Mouse (Mus musculus): ENCODE data around the gene Nup93. TPM values are rescaled to one million over a fixed set of nuclear protein-coding genes. Genes with fewer than 3 reads are reported as not detected.

Nup93 gene
- polyA plus RNA-seq, 1 experiment from 2014 or later = 51.5 TPM

DNA sequence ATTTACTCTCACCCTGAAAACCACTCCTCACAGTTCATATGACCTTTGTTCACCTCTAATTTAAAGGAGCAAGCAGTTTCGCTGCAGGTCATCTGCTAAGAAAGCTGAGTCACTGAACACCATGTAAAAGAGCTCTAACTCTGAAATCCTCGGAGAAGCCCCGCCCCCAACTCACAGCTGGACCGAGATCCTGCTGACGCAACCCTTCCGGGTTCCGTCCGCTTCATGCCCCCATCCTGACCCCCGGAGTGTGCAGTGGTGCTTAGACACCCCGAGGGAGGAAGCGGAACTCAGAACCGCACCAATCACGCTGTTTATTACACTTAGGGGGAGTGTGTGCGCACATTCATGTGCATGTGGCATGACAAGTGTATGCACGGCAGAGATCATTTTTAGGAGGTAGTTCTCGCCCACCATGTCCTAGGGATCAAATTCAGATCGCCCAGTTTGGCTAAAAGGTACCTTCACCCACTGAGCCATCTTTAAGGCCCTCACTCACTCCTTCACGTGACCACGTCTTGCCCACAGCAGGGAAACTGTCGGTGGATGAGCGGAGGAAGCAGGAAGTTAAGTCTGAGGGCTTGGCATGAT is 23.2 kb upstream of the Nup93 start:
- H3K27me3 ChIP-seq (replicated peaks) = peaks cover 18% of the 10 kb centered on the region
- H3K4me2 ChIP-seq = peak overlapping the region; percentile 51
- no peak overlapping the region for H3K27ac ChIP-seq (replicated peaks)
- no peaks in the 10 kb centered on the region for H3K36me3 ChIP-seq
- peaks cover 23% of the 10 kb centered on the region for H3K4me1 ChIP-seq
- 21% methylated on average over 21 of the region's 21 CpGs for WGBS
- H3K9ac ChIP-seq (replicated peaks) = no peak overlapping the region
- H3K9me3 ChIP-seq (replicated peaks) = no peaks in the 10 kb centered on the region
- peak overlapping the region; percentile 30 for H3K4me3 ChIP-seq (replicated peaks)
- ATAC-seq (ENCODE audit: low FRiP score) = no peak

DNA sequence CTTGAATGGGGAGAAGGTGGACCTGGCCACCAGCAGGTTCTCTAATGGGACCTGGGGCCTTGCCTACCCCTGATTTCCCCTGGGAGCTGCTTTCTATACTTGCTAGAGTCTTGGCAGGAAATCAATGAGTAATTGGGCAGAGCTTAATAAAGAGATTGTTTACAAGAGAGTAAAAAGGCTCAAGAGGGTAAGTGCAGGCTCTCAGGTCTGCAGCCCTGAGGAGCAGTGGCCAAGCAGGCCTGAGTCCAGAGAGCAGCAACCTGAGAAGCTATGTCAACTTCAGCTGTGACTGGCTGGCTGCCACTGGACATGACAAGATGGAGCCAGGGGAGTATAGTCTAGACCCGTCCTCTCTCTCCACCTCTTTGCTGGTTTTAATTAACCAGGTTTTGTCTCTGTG is 21.4 kb upstream of the Nup93 start:
- H3K4me2 ChIP-seq = no peak overlapping the region
- WGBS = 75% methylated on average over 1 of the region's 1 CpGs
- H3K27ac ChIP-seq (replicated peaks) = no peak overlapping the region
- H3K4me3 ChIP-seq (replicated peaks) = no peak overlapping the region
- no peak overlapping the region for H3K9ac ChIP-seq (replicated peaks)
- no peak for ATAC-seq (ENCODE audit: low FRiP score)
- H3K27me3 ChIP-seq (replicated peaks) = peaks cover 2% of the 10 kb centered on the region; the same call in 1 of the 2 replicates
- no peaks in the 10 kb centered on the region for H3K9me3 ChIP-seq (replicated peaks)
- H3K4me1 ChIP-seq = peaks cover 7% of the 10 kb centered on the region
- no peaks in the 10 kb centered on the region for H3K36me3 ChIP-seq

DNA sequence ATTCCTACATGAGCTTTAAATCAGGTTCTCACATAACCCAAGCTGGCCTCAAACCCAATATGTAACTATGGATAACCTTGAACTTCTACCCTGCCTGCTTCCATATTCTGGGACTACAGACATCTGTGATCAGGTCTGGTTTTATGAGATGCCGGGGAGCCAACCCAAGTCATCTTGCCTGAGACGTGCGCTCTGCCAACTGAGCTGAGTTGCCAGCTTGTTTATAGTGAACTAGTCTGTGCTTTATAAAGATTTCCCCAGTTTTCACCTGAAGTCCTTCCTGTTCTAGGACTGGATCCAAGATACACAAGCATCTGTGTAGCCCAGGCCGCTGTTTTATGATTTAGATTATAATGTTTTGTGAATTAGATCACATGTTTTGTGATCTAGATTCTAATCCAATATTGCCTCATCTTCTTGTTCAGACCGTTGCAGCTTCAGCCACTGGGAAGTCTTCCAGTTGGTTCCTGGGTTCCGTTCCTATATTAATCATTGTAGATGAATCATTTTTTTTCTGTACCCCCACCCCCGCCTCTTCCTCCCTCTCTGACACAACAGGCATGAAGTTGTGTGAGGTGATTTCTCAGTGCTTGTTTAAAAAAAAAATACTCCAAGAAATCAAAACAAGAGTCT is 19.7 kb upstream of the Nup93 start:
- peaks cover 7% of the 10 kb centered on the region for H3K4me1 ChIP-seq
- no peak for ATAC-seq (ENCODE audit: low FRiP score)
- no peak overlapping the region for H3K4me3 ChIP-seq (replicated peaks)
- no peak overlapping the region for H3K27ac ChIP-seq (replicated peaks)
- H3K27me3 ChIP-seq (replicated peaks) = 0 out of 2 replicates have a peak, but pooled peaks cover 2% of the 10 kb centered on the region
- H3K9ac ChIP-seq (replicated peaks) = no peak overlapping the region
- no peak overlapping the region for H3K4me2 ChIP-seq
- no peaks in the 10 kb centered on the region for H3K36me3 ChIP-seq
- WGBS = 86% methylated on average over 7 of the region's 7 CpGs
- H3K9me3 ChIP-seq (replicated peaks) = no peaks in the 10 kb centered on the region

DNA sequence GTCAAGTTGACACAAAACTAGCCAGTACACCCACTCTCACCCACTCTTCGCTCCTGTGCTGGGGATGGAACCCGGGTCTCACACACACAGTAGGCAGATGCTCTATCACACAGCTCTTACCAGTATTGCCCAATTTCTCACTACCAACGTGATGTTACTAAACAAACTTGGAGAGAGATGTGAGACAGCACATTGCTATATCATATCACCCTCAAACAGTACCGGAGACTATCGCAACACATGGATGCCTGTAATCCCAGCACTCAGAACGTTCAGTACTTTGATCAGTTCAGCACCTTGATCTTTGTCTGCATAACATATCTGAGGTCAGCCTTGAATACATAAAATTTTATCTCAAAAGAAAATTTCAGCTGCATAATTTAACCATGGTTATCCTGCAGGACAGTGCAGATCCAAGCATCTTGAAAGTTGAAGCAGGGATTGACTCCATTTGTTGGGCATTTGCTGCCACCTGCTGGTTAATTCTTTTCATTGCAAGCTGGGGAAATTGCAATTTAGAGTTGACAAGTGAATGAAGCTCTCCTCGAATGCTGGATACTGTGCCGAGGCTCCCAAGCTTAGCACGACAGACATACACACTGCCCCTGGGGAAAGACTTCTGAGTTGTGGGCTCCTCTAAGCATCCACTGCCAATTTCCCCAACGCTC is 15.0 kb upstream of the Nup93 start:
- ATAC-seq (ENCODE audit: low FRiP score) = no peak; the same call in 1 of the 2 replicates
- H3K9ac ChIP-seq (replicated peaks) = no peak overlapping the region
- no peak overlapping the region for H3K27ac ChIP-seq (replicated peaks)
- H3K4me3 ChIP-seq (replicated peaks) = no peak overlapping the region
- H3K36me3 ChIP-seq = no peaks in the 10 kb centered on the region
- H3K9me3 ChIP-seq (replicated peaks) = no peaks in the 10 kb centered on the region
- H3K4me2 ChIP-seq = no peak overlapping the region; the same call in 1 of the 2 replicates
- H3K4me1 ChIP-seq = no peaks in the 10 kb centered on the region
- H3K27me3 ChIP-seq (replicated peaks) = no peaks in the 10 kb centered on the region
- 43% methylated on average over 10 of the region's 10 CpGs for WGBS

DNA sequence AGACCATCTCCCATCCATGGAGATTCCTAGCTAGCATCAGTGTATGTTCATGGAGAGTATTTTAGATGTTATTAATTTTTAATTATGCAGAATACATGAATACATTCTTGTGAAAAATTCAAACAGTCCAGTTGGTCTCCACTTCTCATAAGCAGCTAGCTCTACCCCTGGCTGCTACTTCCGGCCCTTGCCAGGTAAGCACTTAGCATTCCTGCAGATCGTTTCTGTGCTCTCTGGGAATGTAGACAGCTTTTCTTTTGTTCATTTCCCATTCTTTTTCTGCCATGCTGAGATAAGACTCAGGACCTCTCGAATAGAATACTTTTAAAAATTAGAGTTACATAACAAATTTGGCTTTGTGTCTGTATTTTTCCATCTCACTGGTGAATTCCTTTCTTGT is 10.3 kb upstream of the Nup93 start:
- H3K27me3 ChIP-seq (replicated peaks) = no peaks in the 10 kb centered on the region
- H3K27ac ChIP-seq (replicated peaks) = no peak overlapping the region
- ATAC-seq (ENCODE audit: low FRiP score) = no peak
- WGBS = 70% methylated on average over 3 of the region's 3 CpGs
- H3K4me2 ChIP-seq = no peak overlapping the region
- H3K4me3 ChIP-seq (replicated peaks) = no peak overlapping the region
- no peaks in the 10 kb centered on the region for H3K36me3 ChIP-seq
- no peak overlapping the region for H3K9ac ChIP-seq (replicated peaks)
- 0 out of 2 replicates have a peak, but pooled peaks cover 4% of the 10 kb centered on the region for H3K4me1 ChIP-seq
- no peaks in the 10 kb centered on the region for H3K9me3 ChIP-seq (replicated peaks)

DNA sequence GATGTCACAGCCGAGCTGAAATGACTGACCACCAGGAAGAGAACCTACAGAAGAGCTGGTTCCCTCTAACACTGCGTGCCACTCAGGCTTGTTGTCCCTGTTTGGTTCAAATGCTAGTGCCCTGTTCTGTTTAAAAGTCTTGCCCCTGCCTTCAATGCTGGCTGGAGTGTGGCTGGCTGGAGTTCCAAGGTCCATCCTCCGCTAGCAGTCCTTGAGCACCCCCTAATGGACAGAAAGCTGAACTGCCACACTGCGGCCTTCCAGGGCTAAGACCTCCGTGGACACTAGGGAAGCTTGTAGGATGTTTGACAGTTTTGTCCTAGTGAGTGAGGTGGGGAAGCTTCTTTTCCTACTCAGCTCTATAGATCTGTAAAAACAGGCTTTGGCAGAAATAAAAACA is 8.6 kb upstream of the Nup93 start:
- H3K4me3 ChIP-seq (replicated peaks) = no peak overlapping the region
- H3K27ac ChIP-seq (replicated peaks) = no peak overlapping the region
- ATAC-seq (ENCODE audit: low FRiP score) = peak; percentile 70; the same call in 1 of the 2 replicates
- H3K36me3 ChIP-seq = no peaks in the 10 kb centered on the region
- 0 out of 2 replicates have a peak, but pooled peaks cover 4% of the 10 kb centered on the region for H3K4me1 ChIP-seq
- no peak overlapping the region for H3K9ac ChIP-seq (replicated peaks)
- H3K9me3 ChIP-seq (replicated peaks) = no peaks in the 10 kb centered on the region
- 0 out of 2 replicates have a peak, but pooled peaks cover 3% of the 10 kb centered on the region for H3K27me3 ChIP-seq (replicated peaks)
- H3K4me2 ChIP-seq = no peak overlapping the region
- 17% methylated on average over 5 of the region's 5 CpGs for WGBS

DNA sequence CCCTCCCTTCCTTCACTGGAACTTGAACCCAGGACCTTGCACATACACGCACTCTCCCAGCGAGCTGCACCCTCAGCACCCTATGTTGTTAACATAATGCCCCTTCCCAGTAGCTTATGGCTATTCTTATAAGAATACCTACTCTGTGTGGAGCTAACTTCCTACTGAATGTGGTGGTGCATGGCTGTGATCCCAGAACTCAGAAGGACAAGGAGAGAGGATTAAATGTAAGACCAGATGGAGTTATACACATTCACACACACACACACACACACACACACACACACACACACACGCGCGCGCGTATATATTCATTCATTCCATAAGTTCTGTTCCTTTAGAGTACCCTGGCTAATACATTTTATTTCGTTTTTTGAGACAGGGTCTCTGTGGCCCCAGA is 8.1 kb upstream of the Nup93 start:
- no peaks in the 10 kb centered on the region for H3K36me3 ChIP-seq
- no peak for ATAC-seq (ENCODE audit: low FRiP score)
- H3K4me2 ChIP-seq = no peak overlapping the region
- WGBS = 82% methylated on average over 8 of the region's 8 CpGs
- H3K9me3 ChIP-seq (replicated peaks) = no peaks in the 10 kb centered on the region
- no peak overlapping the region for H3K27ac ChIP-seq (replicated peaks)
- H3K4me3 ChIP-seq (replicated peaks) = no peak overlapping the region
- H3K27me3 ChIP-seq (replicated peaks) = 0 out of 2 replicates have a peak, but pooled peaks cover 3% of the 10 kb centered on the region
- H3K9ac ChIP-seq (replicated peaks) = no peak overlapping the region
- H3K4me1 ChIP-seq = 0 out of 2 replicates have a peak, but pooled peaks cover 4% of the 10 kb centered on the region

DNA sequence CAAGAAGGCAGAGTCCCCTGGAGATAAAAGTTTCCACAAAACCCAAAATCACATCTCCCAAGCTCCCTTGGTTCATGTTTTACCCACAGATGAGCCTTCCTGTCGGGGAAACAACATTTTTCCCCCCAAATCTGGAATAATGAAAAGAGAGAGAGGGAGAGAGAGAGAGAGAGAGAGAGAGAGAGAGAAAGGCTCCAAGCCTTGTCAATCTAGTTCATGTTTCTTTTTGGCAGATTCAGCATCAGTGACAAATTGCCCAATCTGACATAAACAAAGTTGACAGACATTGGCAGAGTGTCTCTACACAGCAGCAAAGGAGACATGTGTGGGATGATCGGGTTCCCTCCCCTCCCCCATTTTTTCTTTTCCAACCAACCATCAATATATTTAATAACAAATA is 6.9 kb upstream of the Nup93 start:
- Histone ChIP-seq H3K9me3 (replicated peaks) (no peaks in the 10 kb centered on the region), H3K4me3 (replicated peaks) (no peak overlapping the region), H3K36me3 (no peaks in the 10 kb centered on the region), H3K4me1 (0 out of 2 replicates have a peak, but pooled peaks cover 4% of the 10 kb centered on the region), H3K27ac (replicated peaks) (no peak overlapping the region), H3K9ac (replicated peaks) (no peak overlapping the region), H3K4me2 (no peak overlapping the region), H3K27me3 (replicated peaks) (0 out of 2 replicates have a peak, but pooled peaks cover 3% of the 10 kb centered on the region)
- ATAC-seq (ENCODE audit: low FRiP score) = no peak
- 76% methylated on average over 2 of the region's 2 CpGs for WGBS

DNA sequence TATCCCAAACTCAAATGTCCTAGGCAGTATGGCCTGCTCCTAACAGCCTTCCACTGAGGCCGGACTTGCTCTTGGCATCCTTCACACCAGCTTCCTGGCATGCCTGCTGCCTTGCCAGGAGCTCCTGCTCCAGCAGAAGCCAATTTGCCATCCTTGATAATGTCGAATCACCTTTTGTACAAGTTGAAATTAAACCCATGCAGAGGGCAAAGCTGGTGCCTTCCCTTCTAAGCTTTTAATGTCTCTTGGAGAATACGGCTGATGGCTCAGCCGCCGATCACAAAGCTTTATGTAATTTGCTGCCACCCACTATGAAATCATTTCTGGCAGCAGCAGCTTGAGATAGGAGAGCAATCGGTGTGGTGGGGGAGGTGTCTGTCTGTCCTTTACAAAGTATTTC is 4.7 kb upstream of the Nup93 start:
- no peak overlapping the region for H3K4me2 ChIP-seq
- no peaks in the 10 kb centered on the region for H3K36me3 ChIP-seq
- H3K27ac ChIP-seq (replicated peaks) = no peak overlapping the region
- no peak for ATAC-seq (ENCODE audit: low FRiP score)
- H3K9ac ChIP-seq (replicated peaks) = no peak overlapping the region
- H3K4me1 ChIP-seq = peaks cover 9% of the 10 kb centered on the region
- H3K9me3 ChIP-seq (replicated peaks) = no peaks in the 10 kb centered on the region
- WGBS = 75% methylated on average over 6 of the region's 6 CpGs
- 0 out of 2 replicates have a peak, but pooled peaks cover 3% of the 10 kb centered on the region for H3K27me3 ChIP-seq (replicated peaks)
- H3K4me3 ChIP-seq (replicated peaks) = no peak overlapping the region

DNA sequence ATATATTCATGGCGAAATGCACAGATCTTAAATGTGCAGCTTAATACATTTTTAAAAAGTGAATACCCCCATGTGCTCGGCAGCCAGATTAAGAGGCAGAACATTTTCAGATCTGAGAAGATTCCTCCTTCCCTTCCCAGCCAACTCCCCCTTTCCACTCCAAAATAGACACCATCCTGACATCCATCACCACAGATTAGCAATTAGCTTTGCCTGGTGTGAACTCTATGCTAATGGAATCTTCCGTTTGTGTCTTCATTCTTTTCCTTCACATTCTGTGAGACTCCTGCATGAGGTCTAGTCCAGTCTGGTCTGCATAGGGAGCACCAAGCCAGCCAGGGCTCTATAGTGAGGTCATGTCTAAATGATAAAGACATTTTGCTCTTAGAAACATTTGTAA is 4.1 kb upstream of the Nup93 start:
- Histone ChIP-seq H3K9ac (replicated peaks) (no peak overlapping the region), H3K4me1 (peaks cover 14% of the 10 kb centered on the region), H3K4me2 (no peak overlapping the region), H3K27me3 (replicated peaks) (0 out of 2 replicates have a peak, but pooled peaks cover 3% of the 10 kb centered on the region), H3K36me3 (no peaks in the 10 kb centered on the region), H3K4me3 (replicated peaks) (no peak overlapping the region), H3K9me3 (replicated peaks) (no peaks in the 10 kb centered on the region), H3K27ac (replicated peaks) (no peak overlapping the region)
- no peak for ATAC-seq (ENCODE audit: low FRiP score)
- 68% methylated on average over 3 of the region's 3 CpGs for WGBS

DNA sequence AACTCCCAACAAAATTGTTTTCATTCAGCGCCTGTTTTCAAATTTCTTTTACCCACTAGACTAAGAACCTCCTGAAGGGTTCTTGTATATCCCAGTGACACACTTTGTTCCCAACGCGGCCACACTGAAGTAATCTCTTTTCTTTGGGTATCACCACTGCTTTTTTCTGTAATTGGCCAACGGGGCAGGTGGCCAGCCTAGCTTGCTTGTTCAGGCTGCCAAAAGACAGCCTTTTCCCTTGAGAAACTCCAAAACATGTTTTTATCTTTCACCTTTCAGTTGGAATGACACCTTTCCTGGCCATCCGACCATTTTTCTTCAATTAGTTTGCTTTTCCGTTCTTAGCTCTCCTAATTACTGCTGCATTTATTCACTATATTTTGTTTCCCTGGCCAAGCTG is 545 bp upstream of the Nup93 start:
- H3K4me1 ChIP-seq = peaks cover 26% of the 10 kb centered on the region
- peak overlapping the region; percentile 90 for H3K4me3 ChIP-seq (replicated peaks)
- peak overlapping the region; percentile 27; the same call in 1 of the 2 replicates for H3K9ac ChIP-seq (replicated peaks)
- H3K27me3 ChIP-seq (replicated peaks) = 0 out of 2 replicates have a peak, but pooled peaks cover 3% of the 10 kb centered on the region
- H3K27ac ChIP-seq (replicated peaks) = no peak overlapping the region
- no peaks in the 10 kb centered on the region for H3K36me3 ChIP-seq
- no peak for ATAC-seq (ENCODE audit: low FRiP score)
- H3K4me2 ChIP-seq = peak overlapping the region; percentile 87
- H3K9me3 ChIP-seq (replicated peaks) = no peaks in the 10 kb centered on the region
- 71% methylated on average over 6 of the region's 6 CpGs for WGBS
